Mouse (Mus musculus) megakaryocyte progenitor cell, adult 5-6 weeks (primary cell): ENCODE measurements around the gene Hdac5. TPM values are rescaled to one million over a fixed set of nuclear protein-coding genes. Genes with fewer than 3 reads are reported as not detected.
"Not testable (repeated sequence)": the region's sequence is repeated elsewhere in the genome, so short reads cannot be mapped to it uniquely, and the experiment has no call there.

Experiments
- ATAC-seq: replicated peaks from 2 replicates; pipeline ENCODE4 v1.8.0; 2016; ENCODE audit warnings: mild to moderate bottlenecking, moderate TSS enrichment, inconsistent platforms; ENCODE audit not compliant: poor library complexity
- total RNA-seq, 2 experiments: library from RNA; stranded (forward) in 1 of 2; stranded (reverse) in 1 of 2; fragments of 157-497, 149-512 nt in 1 of 2; fragments of 200-1000 nt in 1 of 2; gene quantifications; 2 replicates each; pipeline versions ENCODE4 v1.2.3 to v1.2.4; 2015 to 2017

Gene Hdac5
- total RNA-seq, 2 experiments from 2014 or later = 18.6 to 22.1 TPM

GRCm38 (mm10) chr11:102186235-102186634 is 43.7 kb downstream of the Hdac5 start:
- no peak for ATAC-seq

GRCm38 (mm10) chr11:102185677-102186076 is 44.3 kb downstream of the Hdac5 start:
- no peak for ATAC-seq

- ATAC-seq = peak; percentile 80
Observed at GRCm38 (mm10) chr11:102184646-102185495, 45.1 kb downstream of the Hdac5 start, which contains the start of gene Lsm12. TSS of gene Lsm12 (minus strand) at chr11:102185296.

- ATAC-seq = no peak
Observed at GRCm38 (mm10) chr11:102184253-102184645, 45.7 kb downstream of the Hdac5 start.

GRCm38 (mm10) chr11:102179836-102180235 is 50.1 kb downstream of the Hdac5 start:
- ATAC-seq = no peak

- ATAC-seq = no peak
Observed at GRCm38 (mm10) chr11:102168689-102169088, 61.3 kb downstream of the Hdac5 start.

GRCm38 (mm10) chr11:102167539-102167938 is 62.4 kb downstream of the Hdac5 start:
- ATAC-seq = no peak

- ATAC-seq = no peak
Observed at GRCm38 (mm10) chr11:102165971-102166722, 63.8 kb downstream of the Hdac5 start.

GRCm38 (mm10) chr11:102159781-102160180 is 70.2 kb downstream of the Hdac5 start:
- ATAC-seq = no peak

GRCm38 (mm10) chr11:102158024-102158423 is 71.9 kb downstream of the Hdac5 start:
- not testable (repeated sequence) for ATAC-seq

GRCm38 (mm10) chr11:102156786-102157089 is 73.2 kb downstream of the Hdac5 start:
- no peak for ATAC-seq

- ATAC-seq = peak; percentile 92
Observed at GRCm38 (mm10) chr11:102156039-102156785, 73.8 kb downstream of the Hdac5 start, which contains the start of gene Tmem101. TSS of gene Tmem101 (minus strand) at chr11:102156404.

- no peak for ATAC-seq
Observed at GRCm38 (mm10) chr11:102147213-102147989, 82.6 kb downstream of the Hdac5 start.

GRCm38 (mm10) chr11:102146531-102146930 is 83.4 kb downstream of the Hdac5 start:
- ATAC-seq = peak; percentile 15; the same call in 1 of the 2 replicates

GRCm38 (mm10) chr11:102146005-102146404 is 84.0 kb downstream of the Hdac5 start:
- ATAC-seq = peak; percentile 68

GRCm38 (mm10) chr11:102145471-102146001 is 84.4 kb downstream of the Hdac5 start, which contains the start of gene Nags:
TSS of gene Nags (plus strand) at chr11:102145513.
- no peak; the same call in 1 of the 2 replicates for ATAC-seq

- peak; percentile 53 for ATAC-seq
Observed at GRCm38 (mm10) chr11:102144957-102145470, 85.0 kb downstream of the Hdac5 start.
